18 mouse cellular contexts compared by ENCODE assay signal in the genomic region with DNA sequence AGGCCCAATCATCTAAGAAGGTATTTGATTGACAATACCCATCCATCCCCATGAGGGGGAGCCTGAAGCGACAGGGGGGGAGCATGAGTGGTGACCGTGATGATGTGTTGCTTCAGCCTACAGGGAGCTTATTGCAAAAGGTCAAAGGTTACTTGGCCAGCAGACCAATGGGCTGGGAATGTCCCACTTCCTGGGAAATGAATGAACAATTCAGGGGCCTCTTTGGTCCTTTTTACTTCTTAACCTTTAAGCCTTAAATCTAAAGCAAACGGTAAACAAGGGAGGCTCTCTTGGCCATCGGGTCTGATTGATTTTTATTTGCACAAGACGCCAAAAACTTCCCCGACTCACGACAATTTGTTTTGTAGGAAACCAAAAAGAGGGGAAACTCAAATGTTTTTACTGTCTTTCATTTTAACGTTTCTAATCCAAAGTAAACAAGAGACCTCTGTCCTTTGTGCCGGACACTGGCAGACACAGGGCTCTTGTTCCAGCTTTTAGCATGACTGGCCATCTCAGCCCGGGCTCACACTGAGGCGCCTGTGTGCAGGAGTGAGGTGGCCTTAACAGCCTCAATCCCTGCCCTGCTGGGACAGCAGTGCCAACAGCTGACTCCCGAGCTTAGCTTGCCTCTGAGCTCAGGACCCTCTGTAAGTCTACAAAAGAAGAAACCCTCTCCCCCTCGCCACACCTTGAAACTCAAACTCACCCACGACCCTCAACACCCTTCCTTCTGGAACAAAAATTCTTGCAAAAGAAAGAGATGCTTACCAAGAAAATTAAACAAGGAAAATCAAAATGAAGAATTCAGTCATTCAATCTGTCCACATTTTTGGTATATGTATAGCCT. TPM values are rescaled to one million over a fixed set of nuclear protein-coding genes. Genes with fewer than 3 reads are reported as not detected.
A peak's percentile ranks its signal among the peaks of the same experiment; 100 is the strongest.
DNase-seq lines count a peak whose midpoint lies in the region; ATAC-seq lines count a peak whose summit lies in the region.
"Had no signal": no experiment of that assay in that cellular context is flagged by ENCODE, and none has a peak within 500 bp of the region (broad histone marks: within the 10 kb centered on the region; RNA-seq: fewer than 3 reads in every experiment).

No protein-coding gene starts in this region.

- H3K4me3 ChIP-seq in midbrain, embryonic 11.5 days (ENCODE audit: low read depth, low read length), result no peak overlapping the region
- no peak overlapping the region for H3K4me3 ChIP-seq in midbrain, embryonic 14.5 days (replicated peaks; ENCODE audit: low read depth, low read length)
- H3K4me3 ChIP-seq: embryonic facial prominence, embryonic 13.5 days; gastrocnemius, adult 2 months; neural tube, embryonic 12.5 days; stomach, embryonic 15.5 days had no signal

- no peak for DNase-seq in frontal cortex, postnatal 36 days (ENCODE audit: low spot score in 2 of 2)
- DNase-seq in layer of hippocampus, adult 11-12 months (ENCODE audit: low spot score), result peak; percentile 64
- no peak for DNase-seq in layer of hippocampus, postnatal 25 days (ENCODE audit: extremely low spot score in 1 of 2, low spot score in 1 of 2)
- peak; percentile 83 for DNase-seq in midbrain, embryonic 11.5 days (ENCODE audit: low spot score, missing footprints)
- no peak for DNase-seq in midbrain, embryonic 14.5 days
- peak; percentile 50 for DNase-seq in yolk sac, embryonic 10.5 days (ENCODE audit: low spot score)
- DNase-seq: adrenal gland, adult 2 months; B cell, adult 2 months; cerebellum, adult 9-10 months; gastrocnemius, adult 2 months; lung, adult 18-20 months; lung, postnatal 4 days; thymus, postnatal 14 days had no signal

- H3K9ac ChIP-seq in midbrain, embryonic 11.5 days (ENCODE audit: low read length), result no peak overlapping the region
- H3K9ac ChIP-seq in midbrain, embryonic 14.5 days (replicated peaks; ENCODE audit: low read length), result no peak overlapping the region
- H3K9ac ChIP-seq: embryonic facial prominence, embryonic 13.5 days; neural tube, embryonic 12.5 days; stomach, embryonic 15.5 days had no signal

- WGBS in midbrain, embryonic 11.5 days, result 29% methylated on average over 14 of the region's 14 CpGs
- 35% methylated on average over 14 of the region's 14 CpGs for WGBS in midbrain, embryonic 14.5 days

- no peaks in the 10 kb centered on the region for H3K27me3 ChIP-seq in midbrain, embryonic 11.5 days (ENCODE audit: control insufficient read depth, insufficient read depth, low read length)
- H3K27me3 ChIP-seq in midbrain, embryonic 14.5 days (ENCODE audit: control insufficient read depth, insufficient read depth, low read length), result no peaks in the 10 kb centered on the region
- H3K27me3 ChIP-seq: neural tube, embryonic 12.5 days; stomach, embryonic 15.5 days had no signal

- H3K36me3 ChIP-seq in midbrain, embryonic 11.5 days (ENCODE audit: control insufficient read depth, insufficient read depth, low read length), result no peaks in the 10 kb centered on the region
- H3K36me3 ChIP-seq in midbrain, embryonic 14.5 days (ENCODE audit: control insufficient read depth, insufficient read depth, low read length), result no peaks in the 10 kb centered on the region
- H3K36me3 ChIP-seq: embryonic facial prominence, embryonic 13.5 days; neural tube, embryonic 12.5 days; stomach, embryonic 15.5 days had no signal

- ATAC-seq in frontal cortex, adult (ENCODE audit: low TSS enrichment), result peak; percentile 65; the same call in 1 of the 2 replicates
- no peak for ATAC-seq in midbrain, embryonic 11.5 days (ENCODE audit: low FRiP score)
- ATAC-seq in midbrain, embryonic 14.5 days (ENCODE audit: low FRiP score, low TSS enrichment), result no peak
- ATAC-seq: midbrain, embryonic 16.5 days had no signal

- H3K27ac ChIP-seq in midbrain, embryonic 11.5 days (ENCODE audit: low read depth, low read length), result no peak overlapping the region
- H3K27ac ChIP-seq in midbrain, embryonic 14.5 days (replicated peaks; ENCODE audit: low read depth, low read length), result no peak overlapping the region
- H3K27ac ChIP-seq: embryonic facial prominence, embryonic 13.5 days; gastrocnemius, adult 2 months; neural tube, embryonic 12.5 days; stomach, embryonic 15.5 days had no signal

- H3K9me3 ChIP-seq in midbrain, embryonic 11.5 days (ENCODE audit: control insufficient read depth, low read length), result no peaks in the 10 kb centered on the region
- no peaks in the 10 kb centered on the region for H3K9me3 ChIP-seq in midbrain, embryonic 14.5 days (ENCODE audit: control insufficient read depth, low read length)
- H3K9me3 ChIP-seq: neural tube, embryonic 12.5 days; stomach, embryonic 15.5 days had no signal

- H3K4me1 ChIP-seq in midbrain, embryonic 11.5 days (ENCODE audit: control insufficient read depth, insufficient read depth, low read length), result no peaks in the 10 kb centered on the region
- no peaks in the 10 kb centered on the region for H3K4me1 ChIP-seq in midbrain, embryonic 14.5 days (ENCODE audit: control insufficient read depth, insufficient read depth, low read length)
- H3K4me1 ChIP-seq: stomach, embryonic 15.5 days had no signal

- H3K4me2 ChIP-seq in midbrain, embryonic 11.5 days, result no peak overlapping the region
- no peak overlapping the region for H3K4me2 ChIP-seq in midbrain, embryonic 14.5 days (ENCODE audit: low read length)
- H3K4me2 ChIP-seq: embryonic facial prominence, embryonic 13.5 days; neural tube, embryonic 12.5 days; stomach, embryonic 15.5 days had no signal

RNA-seq across cellular contexts. Expression of gene Tgfa, which starts 8.7 kb away (rescaled TPM):
- 10 to 100 TPM; 34.1 to 36.6 TPM for total RNA-seq in layer of hippocampus, postnatal 25 days (2021)
- polyA plus RNA-seq in midbrain, embryonic 11.5 days (2014; fragmentation: Nextera tagmentation; extraction: Ambion mirVana), result 1.4 and 1.7 TPM in 2 replicates
- 8.6 and 9.7 TPM in 2 replicates for polyA plus RNA-seq in midbrain, embryonic 14.5 days (2014; fragmentation: Nextera tagmentation; extraction: Ambion mirVana)

Comparison
In these comparisons a context has a peak if more than half of its experiments do, and no peak if none do; other contexts are left out.
1. DNase-seq: peak in layer of hippocampus, adult 11-12 months (single experiment), midbrain, embryonic 11.5 days (single experiment) and yolk sac, embryonic 10.5 days (single experiment); none in frontal cortex, postnatal 36 days (0 of 2), layer of hippocampus, postnatal 25 days (0 of 2) and midbrain, embryonic 14.5 days (single experiment).